Mouse (Mus musculus): ENCODE measurements around the gene Rasgrf1. TPM values are rescaled to one million over a fixed set of nuclear protein-coding genes. Genes with fewer than 3 reads are reported as not detected.

Rasgrf1 gene
- polyA plus RNA-seq, 1 experiment from 2014 or later: 0.70 TPM

DNA sequence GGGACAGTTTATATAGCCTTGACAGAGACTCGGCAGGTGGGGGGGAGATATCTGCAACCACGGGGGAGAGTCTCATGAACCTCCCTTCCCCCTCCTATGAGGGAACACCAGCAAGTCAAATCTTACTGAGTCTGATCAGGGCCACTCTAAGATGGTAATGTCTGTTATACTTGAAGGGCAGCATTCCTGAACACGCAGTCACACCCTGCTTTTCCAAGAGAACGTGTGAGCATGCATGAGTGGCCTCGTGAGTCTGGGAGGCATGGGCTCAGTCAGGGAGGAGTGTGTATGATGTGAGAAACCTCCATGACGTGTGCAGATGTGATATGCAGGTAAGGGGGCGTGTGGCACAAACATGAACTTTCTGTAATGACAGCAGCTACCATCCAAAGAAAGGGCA lies 159.8 kb downstream of the Rasgrf1 start:
- Histone ChIP-seq H3K27ac (peak overlapping the region; percentile 56), H3K4me2 (no peak overlapping the region), H3K4me1 (peaks cover 8% of the 10 kb centered on the region), H3K9me3 (no peaks in the 10 kb centered on the region), H3K27me3 (no peaks in the 10 kb centered on the region), H3K9ac (no peak overlapping the region), H3K36me3 (peaks cover 7% of the 10 kb centered on the region; the same call in 1 of the 2 replicates), H3K4me3 (no peak overlapping the region)
- peak; percentile 81; the same call in 1 of the 2 replicates for ATAC-seq (ENCODE audit: borderline replicate concordance, extremely low read depth, low FRiP score, low TSS enrichment)
- WGBS: 48% methylated on average over 7 of the region's 7 CpGs

DNA sequence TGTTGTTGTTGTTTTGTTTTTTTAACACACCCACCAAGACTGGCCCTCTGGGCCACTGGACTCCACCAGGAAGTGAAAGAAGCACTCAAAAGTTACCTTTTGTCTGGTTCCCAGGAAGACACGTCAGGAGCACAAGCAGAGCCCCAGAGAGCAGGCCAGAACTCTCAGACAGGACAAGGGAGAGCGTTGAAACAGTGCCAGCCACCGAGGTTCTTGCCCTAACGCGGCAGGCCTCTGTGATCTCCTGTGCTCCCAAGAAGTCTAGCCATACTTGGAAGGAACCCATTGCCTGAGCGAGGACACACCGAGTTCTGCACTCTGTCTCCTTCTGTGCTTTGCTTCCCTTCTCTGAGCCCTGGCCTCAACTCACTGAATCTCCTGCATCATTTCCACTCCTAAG lies 160.5 kb downstream of the Rasgrf1 start:
- Histone ChIP-seq H3K36me3 (peaks cover 7% of the 10 kb centered on the region; the same call in 1 of the 2 replicates), H3K4me3 (no peak overlapping the region), H3K4me1 (peaks cover 8% of the 10 kb centered on the region), H3K9me3 (no peaks in the 10 kb centered on the region), H3K4me2 (no peak overlapping the region), H3K9ac (no peak overlapping the region), H3K27ac (no peak overlapping the region; the same call in 1 of the 2 replicates), H3K27me3 (no peaks in the 10 kb centered on the region)
- no peak for ATAC-seq (ENCODE audit: borderline replicate concordance, extremely low read depth, low FRiP score, low TSS enrichment)
- WGBS: 64% methylated on average over 7 of the region's 7 CpGs

- no peak overlapping the region for H3K9ac ChIP-seq
- no peaks in the 10 kb centered on the region for H3K27me3 ChIP-seq
- H3K4me2 ChIP-seq: no peak overlapping the region
- H3K4me3 ChIP-seq: no peak overlapping the region
- no peaks in the 10 kb centered on the region for H3K4me1 ChIP-seq
- WGBS: 62% methylated on average over 4 of the region's 4 CpGs
- no peak overlapping the region for H3K27ac ChIP-seq
- 0 out of 2 replicates have a peak, but pooled peaks cover 3% of the 10 kb centered on the region for H3K36me3 ChIP-seq
- no peaks in the 10 kb centered on the region for H3K9me3 ChIP-seq
- no peak for ATAC-seq (ENCODE audit: borderline replicate concordance, extremely low read depth, low FRiP score, low TSS enrichment)
These were observed 165.6 kb downstream of the Rasgrf1 start for GRCm38 (mm10) chr9:90075336-90075735.

DNA sequence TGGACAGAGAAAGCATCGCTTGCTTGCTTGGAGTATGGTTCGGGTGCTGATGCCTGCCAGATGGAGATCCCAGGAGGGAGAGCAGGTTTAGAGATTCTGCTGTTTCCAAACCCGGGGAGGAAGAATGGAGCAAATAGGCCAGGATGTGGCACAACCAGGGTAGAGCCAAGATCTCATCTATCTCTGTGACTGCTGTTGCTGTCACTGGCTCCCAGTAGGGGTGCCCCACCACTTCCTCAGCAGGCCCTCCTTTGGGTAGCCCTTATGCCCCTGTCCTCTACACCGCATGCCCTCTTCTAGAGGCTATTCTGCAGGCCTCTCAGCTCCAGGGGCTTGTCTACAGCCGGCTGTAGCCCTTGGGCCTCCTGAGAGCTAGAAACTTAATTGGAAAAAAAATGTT lies 166.4 kb downstream of the Rasgrf1 start:
- no peaks in the 10 kb centered on the region for H3K9me3 ChIP-seq
- H3K36me3 ChIP-seq: 0 out of 2 replicates have a peak, but pooled peaks cover 3% of the 10 kb centered on the region
- H3K4me3 ChIP-seq: no peak overlapping the region
- 86% methylated on average over 5 of the region's 5 CpGs for WGBS
- H3K9ac ChIP-seq: no peak overlapping the region
- no peak overlapping the region for H3K27ac ChIP-seq
- no peaks in the 10 kb centered on the region for H3K4me1 ChIP-seq
- no peak for ATAC-seq (ENCODE audit: borderline replicate concordance, extremely low read depth, low FRiP score, low TSS enrichment)
- no peak overlapping the region for H3K4me2 ChIP-seq
- no peaks in the 10 kb centered on the region for H3K27me3 ChIP-seq

Other genes starting within 250 kb of the Rasgrf1 start
- gene Tmed3, start 204.8 kb upstream of the Rasgrf1 start, polyA plus RNA-seq (2015; fragmentation: Nextera tagmentation; extraction: Ambion mirVana): 104 and 108 TPM in 2 replicates
- not detected in 2 replicates for gene Ankrd34c, start 171.4 kb upstream of the Rasgrf1 start, polyA plus RNA-seq (2015; fragmentation: Nextera tagmentation; extraction: Ambion mirVana)
- 410 and 503 TPM in 2 replicates for gene Ctsh, start 144.2 kb downstream of the Rasgrf1 start, polyA plus RNA-seq (2015; fragmentation: Nextera tagmentation; extraction: Ambion mirVana)
- 397 and 406 TPM in 2 replicates for gene Morf4l1, start 204.9 kb downstream of the Rasgrf1 start, polyA plus RNA-seq (2015; fragmentation: Nextera tagmentation; extraction: Ambion mirVana)